21 mouse cellular contexts compared by ENCODE assay signal in genomic region chr14:78687716-78688115, GRCm38 (mm10). TPM values are rescaled to one million over a fixed set of nuclear protein-coding genes. Genes with fewer than 3 reads are reported as not detected.
DNase-seq lines count a peak whose midpoint lies in the region; ATAC-seq and TF ChIP-seq lines count a peak whose summit lies in the region.
"Had no signal": no experiment of that assay in that cellular context is flagged by ENCODE, and none has a peak within 500 bp of the region (broad histone marks: within the 10 kb centered on the region; RNA-seq: fewer than 3 reads in every experiment).

No protein-coding gene starts in this region.

- H3K36me3 ChIP-seq in heart, postnatal 0 days (replicated peaks; ENCODE audit: control insufficient read depth, insufficient read depth, low read length), result no peaks in the 10 kb centered on the region
- H3K36me3 ChIP-seq in liver, postnatal 0 days (replicated peaks; ENCODE audit: insufficient read depth, low read length), result no peaks in the 10 kb centered on the region
- H3K36me3 ChIP-seq: embryonic facial prominence, embryonic 13.5 days; heart, embryonic 12.5 days; limb, embryonic 13.5 days; neural tube, embryonic 12.5 days had no signal

- H3K9ac ChIP-seq in heart, postnatal 0 days (replicated peaks; ENCODE audit: low read depth, low read length), result no peak overlapping the region
- no peak overlapping the region for H3K9ac ChIP-seq in liver, postnatal 0 days (replicated peaks)
- H3K9ac ChIP-seq: embryonic facial prominence, embryonic 13.5 days; heart, embryonic 12.5 days; limb, embryonic 13.5 days; liver, embryonic 14.5 days; neural tube, embryonic 12.5 days had no signal

- H3K4me3 ChIP-seq in heart, postnatal 0 days (ENCODE audit: low read depth, low read length), result no peak overlapping the region
- H3K4me3 ChIP-seq in liver, postnatal 0 days (ENCODE audit: low read depth, low read length), result no peak overlapping the region
- H3K4me3 ChIP-seq: embryonic facial prominence, embryonic 13.5 days; heart, embryonic 12.5 days; limb, embryonic 13.5 days; neural tube, embryonic 12.5 days had no signal

- DNase-seq in heart, postnatal 0 days (ENCODE audit: low spot score), result no peak
- no peak for DNase-seq in heart, postnatal 36 days
- DNase-seq in induced T-regulatory cell, adult 2 months (ENCODE audit: low read depth), result peak; percentile 85
- DNase-seq in naive thymus-derived CD4-positive, alpha-beta T cell, adult 2 months (ENCODE audit: low read depth), result peak; percentile 70
- no peak for DNase-seq in liver, postnatal 0 days
- DNase-seq: adrenal gland, postnatal 25 days; cerebellum, adult 11 months; cerebellum, postnatal 14 days; heart, postnatal 4 days; kidney, adult 8-10 months; kidney, postnatal 4 days had no signal

- no peak overlapping the region for H3K4me2 ChIP-seq in heart, postnatal 0 days (ENCODE audit: low read depth, low read length)
- no peak overlapping the region for H3K4me2 ChIP-seq in liver, postnatal 0 days (ENCODE audit: low read depth, low read length)
- H3K4me2 ChIP-seq: embryonic facial prominence, embryonic 13.5 days; heart, embryonic 12.5 days; limb, embryonic 13.5 days; midbrain, embryonic 11.5 days; neural tube, embryonic 12.5 days had no signal

- no peaks in the 10 kb centered on the region; the same call in 1 of the 2 replicates for H3K4me1 ChIP-seq in heart, postnatal 0 days (ENCODE audit: control insufficient read depth, insufficient read depth)
- H3K4me1 ChIP-seq in liver, postnatal 0 days (ENCODE audit: insufficient read depth), result no peaks in the 10 kb centered on the region
- H3K4me1 ChIP-seq: neural tube, embryonic 12.5 days had no signal

- peak overlapping the region; percentile 51; the same call in 1 of the 2 replicates for H3K27ac ChIP-seq in heart, postnatal 0 days (ENCODE audit: low read depth)
- H3K27ac ChIP-seq in liver, postnatal 0 days (ENCODE audit: low read depth), result no peak overlapping the region
- H3K27ac ChIP-seq: embryonic facial prominence, embryonic 13.5 days; limb, embryonic 13.5 days; liver, embryonic 14.5 days; macrophage; neural tube, embryonic 12.5 days had no signal

- no peak for TF ChIP-seq EP300 in heart, postnatal 0 days (IDR thresholded peaks at IDR 0.05; ENCODE audit: low read depth)
- TF ChIP-seq EP300 in liver, postnatal 0 days (IDR thresholded peaks at IDR 0.05; ENCODE audit: low read depth), result no peak

- H3K9me3 ChIP-seq in heart, postnatal 0 days (replicated peaks; ENCODE audit: control insufficient read depth, low read length), result no peaks in the 10 kb centered on the region
- no peaks in the 10 kb centered on the region for H3K9me3 ChIP-seq in liver, postnatal 0 days (ENCODE audit: low read length)
- H3K9me3 ChIP-seq: embryonic facial prominence, embryonic 13.5 days; heart, embryonic 12.5 days; limb, embryonic 13.5 days; neural tube, embryonic 12.5 days had no signal

- intact Hi-C loops in heart, postnatal 36 days (cut with DNase I), result no loop called here

- WGBS in heart, postnatal 0 days, result 67% methylated on average over 4 of the region's 4 CpGs
- WGBS in liver, postnatal 0 days (ENCODE audit: insufficient replicate concordance), result 62% methylated on average over 4 of the region's 4 CpGs

- ATAC-seq in heart, postnatal 0 days (ENCODE audit: insufficient read depth, low read depth), result no peak
- peak; percentile 87 for ATAC-seq in CD4-positive, CD25-positive, alpha-beta regulatory T cell, adult 4 months
- ATAC-seq in megakaryocyte, adult 5-6 weeks (ENCODE audit: poor library complexity, severe bottlenecking), result no peak
- ATAC-seq in liver, postnatal 0 days, result no peak
- ATAC-seq: forebrain, embryonic 16.5 days had no signal

- H3K27me3 ChIP-seq in heart, postnatal 0 days (ENCODE audit: control insufficient read depth, insufficient read depth, low read length), result no peaks in the 10 kb centered on the region
- no peaks in the 10 kb centered on the region for H3K27me3 ChIP-seq in liver, postnatal 0 days (ENCODE audit: insufficient read depth, low read length)
- H3K27me3 ChIP-seq: embryonic facial prominence, embryonic 13.5 days; heart, embryonic 12.5 days; limb, embryonic 13.5 days; neural tube, embryonic 12.5 days had no signal

- no peak for TF ChIP-seq CTCF in heart, postnatal 0 days (IDR thresholded peaks at IDR 0.05; ENCODE audit: low read depth)
- TF ChIP-seq CTCF in liver, postnatal 0 days (IDR thresholded peaks at IDR 0.05; ENCODE audit: low read depth), result no peak

RNA-seq across cellular contexts. Expression of gene Dgkh, which starts 44.9 kb away (rescaled TPM):
- 4.7 and 6.8 TPM in 2 replicates for total RNA-seq in heart, postnatal 0 days (2014; rRNA removed; ENCODE audit: low replicate concordance)
- 1.1 and 1.2 TPM in 2 replicates for polyA plus RNA-seq in heart, postnatal 0 days (2015; fragmentation: Nextera tagmentation; extraction: Ambion mirVana)
- 1 to 10 TPM; 6.7 to 7.0 TPM for total RNA-seq in heart, postnatal 36 days (2021)
- polyA plus RNA-seq in CD4-positive, CD25-positive, alpha-beta regulatory T cell, adult 4 months (2017; shearing (Covaris generic)), result 1 to 10 TPM; 2.6 to 3.0 TPM
- total RNA-seq in megakaryocyte, adult 5-6 weeks (2015), result 4.8 and 5.9 TPM in 2 replicates
- total RNA-seq in megakaryocyte, adult 5-6 weeks (2017), result 3.5 and 5.9 TPM in 2 replicates
- polyA plus RNA-seq in liver, postnatal 0 days (2015; fragmentation: Nextera tagmentation; extraction: Ambion mirVana), result 0.33 and 0.48 TPM in 2 replicates

Comparison
In these comparisons a context has a peak if more than half of its experiments do, and no peak if none do; other contexts are left out.
1. DNase-seq: peak in induced T-regulatory cell, adult 2 months (single experiment) and naive thymus-derived CD4-positive, alpha-beta T cell, adult 2 months (single experiment); none in heart, postnatal 0 days (single experiment), heart, postnatal 36 days (0 of 2) and liver, postnatal 0 days (single experiment).